In the genomic region with DNA sequence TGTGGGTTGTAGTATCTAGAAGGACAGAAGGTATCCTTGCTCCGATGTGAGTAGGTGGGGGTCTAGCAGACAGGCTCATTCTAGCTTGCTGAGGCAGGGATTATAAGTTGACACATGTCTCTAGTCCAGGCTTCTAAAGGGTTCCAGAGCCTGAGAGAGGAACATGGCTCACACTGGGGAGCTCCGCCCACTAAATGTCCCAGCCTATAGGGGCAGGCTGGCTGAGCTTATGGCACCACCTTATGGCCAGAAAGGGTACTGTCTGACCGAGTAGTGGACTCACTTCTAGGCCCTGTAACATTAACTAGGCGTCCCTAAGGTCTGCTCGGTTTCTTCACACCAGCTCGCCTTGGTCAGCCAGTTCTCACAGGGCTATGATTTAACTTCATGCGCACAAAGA, we compare ENCODE assay signal across 8 mouse cellular contexts. TPM values are rescaled to one million over a fixed set of nuclear protein-coding genes. Genes with fewer than 3 reads are reported as not detected.
DNase-seq lines count a peak whose midpoint lies in the region; ATAC-seq and TF ChIP-seq lines count a peak whose summit lies in the region.

No protein-coding gene starts in this region.

- no peak overlapping the region for H3K9ac ChIP-seq in liver, embryonic 16.5 days (ENCODE audit: low read depth, low read length)

- peaks cover 5% of the 10 kb centered on the region; the same call in 1 of the 2 replicates for H3K27me3 ChIP-seq in thymus, adult 2 months (ENCODE audit: control insufficient read depth, insufficient read depth, low read length)
- H3K27me3 ChIP-seq in liver, embryonic 16.5 days (ENCODE audit: control insufficient read depth, insufficient read depth, low read depth, low read length), result peaks cover 43% of the 10 kb centered on the region

- peak; percentile 79 for ATAC-seq in erythroblast, adult 5-6 weeks (replicated peaks; ENCODE audit: low FRiP score, poor library complexity, severe bottlenecking)
- peak; percentile 48; the same call in 1 of the 2 replicates for ATAC-seq in liver, embryonic 16.5 days (ENCODE audit: low read depth)

- DNase-seq in gastrocnemius, adult 2 months, result peak; percentile 58
- no peak for DNase-seq in gastrocnemius, postnatal 36 days
- DNase-seq in thymus, adult 2 months, result peak; percentile 32
- DNase-seq in thymus, adult 18-20 months, result no peak
- DNase-seq in testis, postnatal 10 days (ENCODE audit: low spot score), result peak; percentile 72
- no peak for DNase-seq in ovary, postnatal 10 days (ENCODE audit: low spot score)

- 64% methylated on average over 7 of the region's 7 CpGs for WGBS in thymus, adult 2 months
- WGBS in liver, embryonic 16.5 days (ENCODE audit: insufficient replicate concordance), result 33% methylated on average over 7 of the region's 7 CpGs

- TF ChIP-seq POLR2A in thymus, adult 2 months (IDR thresholded peaks at IDR 0.05; ENCODE audit: control insufficient read depth, extremely low read depth, insufficient read depth, low read length, poor library complexity), result no peak

- no peak overlapping the region for H3K27ac ChIP-seq in gastrocnemius, adult 2 months
- no peak overlapping the region for H3K27ac ChIP-seq in thymus, adult 2 months (ENCODE audit: control insufficient read depth, insufficient read depth, low read length)
- no peak overlapping the region for H3K27ac ChIP-seq in liver, embryonic 16.5 days (ENCODE audit: low read length)

- H3K9me3 ChIP-seq in liver, embryonic 16.5 days (replicated peaks; ENCODE audit: control insufficient read depth, low read length), result no peaks in the 10 kb centered on the region

- no peaks in the 10 kb centered on the region for H3K36me3 ChIP-seq in thymus, adult 2 months (ENCODE audit: control insufficient read depth, insufficient read depth, low read length)
- H3K36me3 ChIP-seq in liver, embryonic 16.5 days (ENCODE audit: control insufficient read depth, insufficient read depth), result no peaks in the 10 kb centered on the region

- TF ChIP-seq CTCF in gastrocnemius, adult 2 months (IDR thresholded peaks at IDR 0.05), result peak; percentile 63
- TF ChIP-seq CTCF in thymus, adult 2 months (IDR thresholded peaks at IDR 0.05; ENCODE audit: borderline replicate concordance, control insufficient read depth, extremely low read depth, insufficient read depth, low read length, poor library complexity), result no peak

- H3K4me2 ChIP-seq in liver, embryonic 16.5 days (ENCODE audit: low read depth, low read length), result no peak overlapping the region

- intact Hi-C loops in gastrocnemius, adult 2 months (cut with DNase I), result loop anchor here (5.0 to 10.0 kb wide), 3 partner anchors 129 to 234 kb away; no protein-coding TSS in a partner anchor
- intact Hi-C loops in gastrocnemius, postnatal 36 days (cut with DNase I), result no loop called here

- H3K4me1 ChIP-seq in thymus, adult 2 months (replicated peaks; ENCODE audit: control insufficient read depth, insufficient read depth, low read length), result no peaks in the 10 kb centered on the region
- no peaks in the 10 kb centered on the region; the same call in 1 of the 2 replicates for H3K4me1 ChIP-seq in liver, embryonic 16.5 days (ENCODE audit: control insufficient read depth, low read depth, low read length)

- no peak overlapping the region for H3K4me3 ChIP-seq in gastrocnemius, adult 2 months
- H3K4me3 ChIP-seq in thymus, adult 2 months (ENCODE audit: control insufficient read depth, insufficient read depth, low read length), result no peak overlapping the region
- H3K4me3 ChIP-seq in liver, embryonic 16.5 days (ENCODE audit: low read depth, low read length), result no peak overlapping the region

RNA-seq across cellular contexts. Expression of a gene that starts 3.6 kb away (rescaled TPM):
- 10 to 100 TPM in 1 of 2 experiments, 1 to 10 TPM in 1; 2.8 to 14.1 TPM for total RNA-seq in gastrocnemius, adult 2 months (2021)
- 10 to 100 TPM in 1 of 2 experiments, 1 to 10 TPM in 1; 2.0 to 11.4 TPM for total RNA-seq in gastrocnemius, postnatal 36 days (2021)
- 1.9 and 2.1 TPM in 2 replicates for polyA plus RNA-seq in thymus, adult 2 months (2012; rRNA removed)
- 0.42 TPM in 1 of 2 replicates, not detected in the other for total RNA-seq in erythroblast, adult 5-6 weeks (2015; ENCODE audit: low replicate concordance)
- 0.17 TPM in 1 of 2 replicates, not detected in the other for total RNA-seq in erythroblast, adult 5-6 weeks (2017; ENCODE audit: low replicate concordance)
- 0.36 and 0.39 TPM in 2 replicates for polyA plus RNA-seq in liver, embryonic 16.5 days (2015; fragmentation: Nextera tagmentation; extraction: Ambion mirVana)

Comparison
In these comparisons a context has a peak if more than half of its experiments do, and no peak if none do; other contexts are left out.
1. DNase-seq: peak in gastrocnemius, adult 2 months (single experiment), thymus, adult 2 months (single experiment) and testis, postnatal 10 days (single experiment); none in gastrocnemius, postnatal 36 days (0 of 2), thymus, adult 18-20 months (0 of 2) and ovary, postnatal 10 days (single experiment).